Comparison of ENCODE assay signal across 9 mouse cellular contexts in genomic region chr2:174333239-174333890, GRCm38 (mm10). TPM values are rescaled to one million over a fixed set of nuclear protein-coding genes. Genes with fewer than 3 reads are reported as not detected.
DNase-seq lines count a peak whose midpoint lies in the region; ATAC-seq and TF ChIP-seq lines count a peak whose summit lies in the region.
"Had no signal": no experiment of that assay in that cellular context is flagged by ENCODE, and none has a peak within 500 bp of the region (broad histone marks: within the 10 kb centered on the region; RNA-seq: fewer than 3 reads in every experiment).

No protein-coding gene starts in this region.

- ATAC-seq in lung, embryonic 16.5 days (ENCODE audit: low read depth): no peak
- ATAC-seq in forebrain, embryonic 11.5 days (replicated peaks; ENCODE audit: low FRiP score): no peak
- no peak for ATAC-seq in intestine, postnatal 0 days
- ATAC-seq in neural tube, embryonic 13.5 days (ENCODE audit: low read depth): no peak
- no peak for ATAC-seq in monocyte, adult 5-6 weeks (replicated peaks; ENCODE audit: insufficient number of reproducible peaks, low FRiP score, low TSS enrichment, poor library complexity, severe bottlenecking)

- 19% methylated on average over 7 of the region's 7 CpGs for WGBS in lung, embryonic 16.5 days
- 70% methylated on average over 7 of the region's 7 CpGs for WGBS in forebrain, embryonic 11.5 days
- WGBS in intestine, postnatal 0 days: 43% methylated on average over 7 of the region's 7 CpGs
- WGBS in neural tube, embryonic 13.5 days: 29% methylated on average over 7 of the region's 7 CpGs

- 0 out of 2 replicates have a peak overlapping the region, but pooled peaks have one; percentile 10 for H3K9ac ChIP-seq in lung, embryonic 16.5 days (ENCODE audit: low read length)
- H3K9ac ChIP-seq in forebrain, embryonic 11.5 days (ENCODE audit: low read length): no peak overlapping the region
- H3K9ac ChIP-seq in intestine, postnatal 0 days (ENCODE audit: low read depth, low read length): no peak overlapping the region
- H3K9ac ChIP-seq in neural tube, embryonic 13.5 days: peak overlapping the region; percentile 60

- DNase-seq in lung, postnatal 10 days: no peak
- peak; percentile 44 for DNase-seq in forebrain, embryonic 11.5 days (ENCODE audit: low spot score)
- DNase-seq in spleen, postnatal 14 days (ENCODE audit: low spot score in 2 of 2): no peak
- DNase-seq in cerebellum, postnatal 10 days: no peak
- DNase-seq: cerebellum, adult 11-12 months had no signal

- H3K4me1 ChIP-seq in lung, embryonic 16.5 days (replicated peaks; ENCODE audit: control insufficient read depth, insufficient read depth, low read length): peaks cover 46% of the 10 kb centered on the region
- H3K4me1 ChIP-seq in forebrain, embryonic 11.5 days (replicated peaks; ENCODE audit: control insufficient read depth, insufficient read depth, low read length): peaks cover 11% of the 10 kb centered on the region; the same call in 1 of the 2 replicates
- peaks cover 7% of the 10 kb centered on the region; the same call in 1 of the 2 replicates for H3K4me1 ChIP-seq in intestine, postnatal 0 days (replicated peaks; ENCODE audit: control insufficient read depth, insufficient read depth, low read length)
- H3K4me1 ChIP-seq in neural tube, embryonic 13.5 days (replicated peaks): peaks cover 81% of the 10 kb centered on the region

- H3K27me3 ChIP-seq in lung, embryonic 16.5 days (ENCODE audit: control insufficient read depth, insufficient read depth, low read depth, low read length): no peaks in the 10 kb centered on the region
- no peaks in the 10 kb centered on the region for H3K27me3 ChIP-seq in forebrain, embryonic 11.5 days (ENCODE audit: control insufficient read depth, insufficient read depth, low read length)
- no peaks in the 10 kb centered on the region for H3K27me3 ChIP-seq in intestine, postnatal 0 days (replicated peaks; ENCODE audit: control insufficient read depth, insufficient read depth, low read length)
- no peaks in the 10 kb centered on the region for H3K27me3 ChIP-seq in neural tube, embryonic 13.5 days

- H3K4me2 ChIP-seq in lung, embryonic 16.5 days (ENCODE audit: low read depth, low read length): peak overlapping the region; percentile 68
- H3K4me2 ChIP-seq in forebrain, embryonic 11.5 days (ENCODE audit: low read depth, low read length, severe bottlenecking): no peak overlapping the region
- peak overlapping the region; percentile 94; the same call in 1 of the 2 replicates for H3K4me2 ChIP-seq in intestine, postnatal 0 days (replicated peaks; ENCODE audit: low read depth)
- peak overlapping the region; percentile 71 for H3K4me2 ChIP-seq in neural tube, embryonic 13.5 days

- no peak for TF ChIP-seq CTCF in intestine, postnatal 0 days (IDR thresholded peaks at IDR 0.05; ENCODE audit: low read depth)

- peaks cover 4% of the 10 kb centered on the region; the same call in 1 of the 2 replicates for H3K36me3 ChIP-seq in lung, embryonic 16.5 days (ENCODE audit: control insufficient read depth, insufficient read depth, low read length)
- no peaks in the 10 kb centered on the region for H3K36me3 ChIP-seq in forebrain, embryonic 11.5 days (ENCODE audit: control insufficient read depth, insufficient read depth, low read length)
- 0 out of 2 replicates have a peak, but pooled peaks cover 7% of the 10 kb centered on the region for H3K36me3 ChIP-seq in intestine, postnatal 0 days (ENCODE audit: control insufficient read depth, insufficient read depth)
- H3K36me3 ChIP-seq in neural tube, embryonic 13.5 days: peaks cover 6% of the 10 kb centered on the region; the same call in 1 of the 2 replicates

- H3K27ac ChIP-seq in lung, embryonic 16.5 days (ENCODE audit: low read length): 0 out of 2 replicates have a peak overlapping the region, but pooled peaks have one; percentile 18
- H3K27ac ChIP-seq in forebrain, embryonic 11.5 days (ENCODE audit: low read depth, low read length): no peak overlapping the region
- H3K27ac ChIP-seq in intestine, postnatal 0 days (ENCODE audit: low read depth, low read length): no peak overlapping the region
- H3K27ac ChIP-seq in neural tube, embryonic 13.5 days (replicated peaks): peak overlapping the region; percentile 69

- H3K9me3 ChIP-seq in lung, embryonic 16.5 days (ENCODE audit: control insufficient read depth, low read length): no peaks in the 10 kb centered on the region
- no peaks in the 10 kb centered on the region for H3K9me3 ChIP-seq in forebrain, embryonic 11.5 days (ENCODE audit: control insufficient read depth, low read length)
- H3K9me3 ChIP-seq in intestine, postnatal 0 days (ENCODE audit: control insufficient read depth): no peaks in the 10 kb centered on the region
- no peaks in the 10 kb centered on the region for H3K9me3 ChIP-seq in neural tube, embryonic 13.5 days

- H3K4me3 ChIP-seq in lung, embryonic 16.5 days (ENCODE audit: low read length): peak overlapping the region; percentile 21
- no peak overlapping the region for H3K4me3 ChIP-seq in forebrain, embryonic 11.5 days (ENCODE audit: low read depth, low read length)
- 0 out of 2 replicates have a peak overlapping the region, but pooled peaks have one; percentile 1 for H3K4me3 ChIP-seq in intestine, postnatal 0 days (ENCODE audit: low read depth, low read length)
- H3K4me3 ChIP-seq in neural tube, embryonic 13.5 days: peak overlapping the region; percentile 98

RNA-seq across cellular contexts. Expression of gene Gm20721, which starts 13.1 kb away (rescaled TPM):
- 16.9 and 55.8 TPM in 2 replicates for polyA plus RNA-seq in lung, embryonic 16.5 days (2015; fragmentation: Nextera tagmentation; extraction: Ambion mirVana)
- 6.5 and 7.3 TPM in 2 replicates for polyA plus RNA-seq in forebrain, embryonic 11.5 days (2014; fragmentation: Nextera tagmentation; extraction: Ambion mirVana)
- 2.7 and 3.5 TPM in 2 replicates for polyA plus RNA-seq in intestine, postnatal 0 days (2015; fragmentation: Nextera tagmentation; extraction: Ambion mirVana)
- 14.3 and 28.0 TPM in 2 replicates for polyA plus RNA-seq in neural tube, embryonic 13.5 days (2015; fragmentation: Nextera tagmentation; extraction: Ambion mirVana)
- total RNA-seq in monocyte, adult 5-6 weeks (2017): 8.0 to 16.0 TPM (median 12.4 TPM) in 3 replicates

RNA-seq across cellular contexts. Expression of gene Gnas, which starts 49.2 kb away (rescaled TPM):
- polyA plus RNA-seq in lung, embryonic 16.5 days (2015; fragmentation: Nextera tagmentation; extraction: Ambion mirVana): 1,083 and 1,573 TPM in 2 replicates
- 1,123 and 1,194 TPM in 2 replicates for polyA plus RNA-seq in forebrain, embryonic 11.5 days (2014; fragmentation: Nextera tagmentation; extraction: Ambion mirVana)
- polyA plus RNA-seq in intestine, postnatal 0 days (2015; fragmentation: Nextera tagmentation; extraction: Ambion mirVana): 686 and 705 TPM in 2 replicates
- 1,617 and 1,631 TPM in 2 replicates for polyA plus RNA-seq in neural tube, embryonic 13.5 days (2015; fragmentation: Nextera tagmentation; extraction: Ambion mirVana)
- total RNA-seq in monocyte, adult 5-6 weeks (2017): 224 to 349 TPM (median 269 TPM) in 3 replicates

Comparison
In these comparisons a context has a peak if more than half of its experiments do, and no peak if none do; other contexts are left out.
1. H3K27ac ChIP-seq: peak in lung, embryonic 16.5 days (single experiment) and neural tube, embryonic 13.5 days (single experiment); none in forebrain, embryonic 11.5 days (single experiment) and intestine, postnatal 0 days (single experiment).
2. H3K9ac ChIP-seq: peak in lung, embryonic 16.5 days (single experiment) and neural tube, embryonic 13.5 days (single experiment); none in forebrain, embryonic 11.5 days (single experiment) and intestine, postnatal 0 days (single experiment).